Mouse (Mus musculus): ENCODE results near the gene Azgp1. TPM values are rescaled to one million over a fixed set of nuclear protein-coding genes. Genes with fewer than 3 reads are reported as not detected.
"Not testable (repeated sequence)": the region's sequence is repeated elsewhere in the genome, so short reads cannot be mapped to it uniquely, and the experiment has no call there.

Azgp1 gene
- polyA plus RNA-seq, 1 experiment from 2014 or later = not detected

GRCm38 (mm10) chr5:137973738-137974137 lies 7.6 kb upstream of the Azgp1 start:
- 51% methylated on average over 3 of the region's 3 CpGs for WGBS
- H3K4me1 ChIP-seq (replicated peaks) = 0 out of 2 replicates have a peak, but pooled peaks cover 2% of the 10 kb centered on the region
- no peaks in the 10 kb centered on the region for H3K9me3 ChIP-seq
- no peak overlapping the region for H3K4me3 ChIP-seq (replicated peaks)
- H3K27ac ChIP-seq = no peak overlapping the region
- no peak overlapping the region for H3K4me2 ChIP-seq
- no peaks in the 10 kb centered on the region for H3K36me3 ChIP-seq
- no peak overlapping the region for H3K9ac ChIP-seq (replicated peaks)
- no peaks in the 10 kb centered on the region for H3K27me3 ChIP-seq
- no peak for ATAC-seq (ENCODE audit: insufficient number of reproducible peaks, insufficient read depth, low FRiP score, low TSS enrichment, low read depth)

- no peaks in the 10 kb centered on the region for H3K9me3 ChIP-seq
- H3K27me3 ChIP-seq = no peaks in the 10 kb centered on the region
- H3K9ac ChIP-seq (replicated peaks) = no peak overlapping the region
- no peak overlapping the region for H3K4me3 ChIP-seq (replicated peaks)
- no peaks in the 10 kb centered on the region for H3K36me3 ChIP-seq
- H3K27ac ChIP-seq = no peak overlapping the region
- ATAC-seq (ENCODE audit: insufficient number of reproducible peaks, insufficient read depth, low FRiP score, low TSS enrichment, low read depth) = no peak
- no peak overlapping the region for H3K4me2 ChIP-seq
- H3K4me1 ChIP-seq (replicated peaks) = 0 out of 2 replicates have a peak, but pooled peaks cover 2% of the 10 kb centered on the region
- 67% methylated on average over 3 of the region's 3 CpGs for WGBS
These were observed 6.6 kb upstream of the Azgp1 start for GRCm38 (mm10) chr5:137974724-137975123.

DNA sequence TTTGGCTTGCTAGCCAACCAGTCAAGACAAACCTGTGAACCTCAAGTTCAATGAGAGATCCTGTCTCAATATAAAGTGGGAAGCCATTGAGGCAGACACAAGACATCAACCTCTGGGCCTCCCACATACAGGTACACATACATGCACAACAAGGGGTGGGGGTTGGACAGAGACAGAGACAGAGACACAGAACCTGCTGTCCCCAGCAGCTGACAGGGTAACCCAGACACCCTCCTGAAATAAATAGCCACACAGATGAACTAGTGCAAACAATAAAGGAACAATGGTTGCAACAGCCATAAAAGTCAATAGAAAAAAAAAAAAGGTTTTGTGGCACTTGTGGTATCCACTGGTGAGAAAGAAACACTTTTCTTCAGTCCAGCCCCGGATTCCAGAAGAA lies 5.9 kb upstream of the Azgp1 start:
- Histone ChIP-seq H3K9ac (replicated peaks) (no peak overlapping the region), H3K9me3 (no peaks in the 10 kb centered on the region), H3K36me3 (no peaks in the 10 kb centered on the region), H3K4me1 (replicated peaks) (0 out of 2 replicates have a peak, but pooled peaks cover 2% of the 10 kb centered on the region), H3K4me3 (replicated peaks) (no peak overlapping the region), H3K27me3 (no peaks in the 10 kb centered on the region), H3K4me2 (no peak overlapping the region), H3K27ac (no peak overlapping the region)
- 60% methylated on average over 1 of the region's 1 CpGs for WGBS
- no peak for ATAC-seq (ENCODE audit: insufficient number of reproducible peaks, insufficient read depth, low FRiP score, low TSS enrichment, low read depth)

DNA sequence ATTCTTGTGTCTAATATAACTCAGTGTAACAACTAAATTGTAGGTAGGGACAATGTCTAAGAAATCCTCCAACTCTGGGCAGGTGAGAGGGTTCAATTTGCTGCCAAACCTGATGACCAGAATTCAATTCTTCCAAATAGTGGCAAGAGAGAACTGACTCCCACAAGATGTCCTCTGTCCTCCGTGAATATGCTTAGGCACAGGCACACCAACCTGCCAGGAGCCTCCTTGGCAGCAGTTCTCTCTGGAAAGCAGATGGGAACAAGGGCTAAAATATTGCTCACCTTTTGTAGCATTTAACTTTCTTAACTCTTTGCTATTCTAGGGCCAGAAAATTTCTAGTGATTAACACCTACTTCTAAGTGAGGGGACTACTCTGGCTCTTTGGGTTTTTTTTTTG lies 4.0 kb upstream of the Azgp1 start:
- no peak for ATAC-seq (ENCODE audit: insufficient number of reproducible peaks, insufficient read depth, low FRiP score, low TSS enrichment, low read depth)
- Histone ChIP-seq H3K9ac (replicated peaks) (no peak overlapping the region), H3K9me3 (no peaks in the 10 kb centered on the region), H3K27me3 (no peaks in the 10 kb centered on the region; the same call in 1 of the 2 replicates), H3K27ac (no peak overlapping the region), H3K4me1 (replicated peaks) (0 out of 2 replicates have a peak, but pooled peaks cover 2% of the 10 kb centered on the region), H3K4me2 (no peak overlapping the region), H3K4me3 (replicated peaks) (no peak overlapping the region), H3K36me3 (no peaks in the 10 kb centered on the region)
- 48% methylated on average over 1 of the region's 1 CpGs for WGBS

GRCm38 (mm10) chr5:137979081-137979480 lies 2.2 kb upstream of the Azgp1 start:
- no peak for ATAC-seq (ENCODE audit: insufficient number of reproducible peaks, insufficient read depth, low FRiP score, low TSS enrichment, low read depth)
- WGBS = 68% methylated on average over 2 of the region's 2 CpGs

GRCm38 (mm10) chr5:137986351-137986750 lies 5.0 kb downstream of the Azgp1 start:
- H3K4me1 ChIP-seq (replicated peaks) = no peaks in the 10 kb centered on the region
- ATAC-seq (ENCODE audit: insufficient number of reproducible peaks, insufficient read depth, low FRiP score, low TSS enrichment, low read depth) = no peak
- H3K4me2 ChIP-seq = no peak overlapping the region
- no peaks in the 10 kb centered on the region for H3K36me3 ChIP-seq
- no peak overlapping the region for H3K27ac ChIP-seq
- no peak overlapping the region for H3K4me3 ChIP-seq (replicated peaks)
- no peaks in the 10 kb centered on the region for H3K9me3 ChIP-seq
- no peaks in the 10 kb centered on the region; the same call in 1 of the 2 replicates for H3K27me3 ChIP-seq
- 66% methylated on average over 1 of the region's 1 CpGs for WGBS
- H3K9ac ChIP-seq (replicated peaks) = no peak overlapping the region

More at GRCm38 (mm10) chr5:137979081-137979480, 2.2 kb upstream of the Azgp1 start:
- Histone ChIP-seq H3K27ac (no peak overlapping the region), H3K4me2 (no peak overlapping the region), H3K36me3 (no peaks in the 10 kb centered on the region), H3K27me3 (no peaks in the 10 kb centered on the region; the same call in 1 of the 2 replicates), H3K9me3 (no peaks in the 10 kb centered on the region), H3K4me3 (replicated peaks) (no peak overlapping the region), H3K4me1 (replicated peaks) (0 out of 2 replicates have a peak, but pooled peaks cover 2% of the 10 kb centered on the region), H3K9ac (replicated peaks) (no peak overlapping the region)

DNA sequence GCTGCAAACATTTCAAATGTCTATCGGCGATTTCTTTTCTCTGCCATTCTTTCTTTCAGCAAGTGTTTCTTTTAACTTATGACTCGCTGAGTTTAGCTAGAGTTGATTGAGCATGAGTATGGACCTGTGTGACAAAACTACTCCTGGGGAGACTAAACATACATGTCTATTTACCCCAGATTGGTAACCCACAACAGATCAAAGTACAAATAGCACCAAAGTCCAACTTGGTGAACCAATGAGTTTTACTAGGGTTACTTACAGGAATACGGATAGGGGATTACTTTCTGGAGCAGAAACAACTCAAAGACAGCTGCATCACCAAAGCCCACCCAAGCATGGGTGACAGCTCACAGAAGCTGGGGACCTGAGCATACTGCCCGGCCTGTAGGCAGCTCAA lies 28.1 kb downstream of the Azgp1 start:
- no peaks in the 10 kb centered on the region for H3K27me3 ChIP-seq
- no peak overlapping the region for H3K27ac ChIP-seq
- no peaks in the 10 kb centered on the region for H3K36me3 ChIP-seq
- H3K9me3 ChIP-seq = peaks cover 7% of the 10 kb centered on the region
- H3K4me2 ChIP-seq = no peak overlapping the region
- H3K4me3 ChIP-seq (replicated peaks) = no peak overlapping the region
- 89% methylated on average over 5 of the region's 5 CpGs for WGBS
- H3K9ac ChIP-seq (replicated peaks) = no peak overlapping the region
- H3K4me1 ChIP-seq (replicated peaks) = no peaks in the 10 kb centered on the region
- ATAC-seq (ENCODE audit: insufficient number of reproducible peaks, insufficient read depth, low FRiP score, low TSS enrichment, low read depth) = no peak

DNA sequence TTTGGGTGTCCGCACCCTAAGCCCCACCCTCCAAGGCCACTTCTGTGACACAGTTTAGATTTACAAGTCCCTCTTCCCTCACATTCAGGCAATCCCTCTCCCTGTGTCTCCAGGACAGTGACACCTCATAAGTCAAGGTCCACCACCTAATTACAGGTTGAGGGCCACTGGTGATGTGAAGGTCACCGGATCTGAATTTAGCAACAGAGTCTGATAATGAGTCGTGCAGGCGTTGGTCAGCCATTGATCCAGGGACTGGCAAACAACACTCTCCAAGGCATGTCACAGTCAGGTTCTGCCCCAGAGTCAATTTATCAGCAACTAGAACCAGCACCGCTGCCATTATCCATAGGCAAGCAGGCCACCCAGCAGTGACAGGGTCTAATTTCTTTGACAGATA lies 31.1 kb downstream of the Azgp1 start:
- no peak overlapping the region for H3K4me2 ChIP-seq
- H3K27ac ChIP-seq = no peak overlapping the region
- 86% methylated on average over 5 of the region's 5 CpGs for WGBS

GRCm38 (mm10) chr5:138016530-138016929 lies 35.2 kb downstream of the Azgp1 start:
- no peaks in the 10 kb centered on the region for H3K36me3 ChIP-seq
- no peaks in the 10 kb centered on the region for H3K9me3 ChIP-seq
- H3K4me3 ChIP-seq (replicated peaks) = no peak overlapping the region
- no peak overlapping the region for H3K27ac ChIP-seq
- ATAC-seq (ENCODE audit: insufficient number of reproducible peaks, insufficient read depth, low FRiP score, low TSS enrichment, low read depth) = no peak
- H3K4me1 ChIP-seq (replicated peaks) = no peaks in the 10 kb centered on the region
- WGBS = 95% methylated on average over 2 of the region's 2 CpGs
- H3K9ac ChIP-seq (replicated peaks) = no peak overlapping the region
- no peak overlapping the region for H3K4me2 ChIP-seq
- no peaks in the 10 kb centered on the region for H3K27me3 ChIP-seq

More for the DNA sequence above, 31.1 kb downstream of the Azgp1 start:
- H3K9ac ChIP-seq (replicated peaks) = no peak overlapping the region
- no peaks in the 10 kb centered on the region for H3K27me3 ChIP-seq
- no peak overlapping the region for H3K4me3 ChIP-seq (replicated peaks)
- no peaks in the 10 kb centered on the region for H3K4me1 ChIP-seq (replicated peaks)
- H3K9me3 ChIP-seq = no peaks in the 10 kb centered on the region
- H3K36me3 ChIP-seq = no peaks in the 10 kb centered on the region
- ATAC-seq (ENCODE audit: insufficient number of reproducible peaks, insufficient read depth, low FRiP score, low TSS enrichment, low read depth) = no peak

- H3K4me3 ChIP-seq (replicated peaks) = no peak overlapping the region
- H3K27ac ChIP-seq = no peak overlapping the region
- no peak overlapping the region for H3K4me2 ChIP-seq
- H3K36me3 ChIP-seq = no peaks in the 10 kb centered on the region
- no peak for ATAC-seq (ENCODE audit: insufficient number of reproducible peaks, insufficient read depth, low FRiP score, low TSS enrichment, low read depth)
- no peaks in the 10 kb centered on the region for H3K4me1 ChIP-seq (replicated peaks)
- no peaks in the 10 kb centered on the region for H3K9me3 ChIP-seq
- no peaks in the 10 kb centered on the region for H3K27me3 ChIP-seq
- no peak overlapping the region for H3K9ac ChIP-seq (replicated peaks)
These were observed 35.7 kb downstream of the Azgp1 start for GRCm38 (mm10) chr5:138016997-138017396.

- not testable (repeated sequence) for H3K9me3 ChIP-seq; H3K4me2 ChIP-seq; H3K4me3 ChIP-seq (replicated peaks); H3K9ac ChIP-seq (replicated peaks); ATAC-seq (ENCODE audit: insufficient number of reproducible peaks, insufficient read depth, low FRiP score, low TSS enrichment, low read depth); H3K27me3 ChIP-seq; H3K36me3 ChIP-seq; H3K4me1 ChIP-seq (replicated peaks); H3K27ac ChIP-seq
- WGBS = 84% methylated on average over 4 of the region's 4 CpGs
These were observed 38.3 kb downstream of the Azgp1 start for GRCm38 (mm10) chr5:138019577-138019976.

DNA sequence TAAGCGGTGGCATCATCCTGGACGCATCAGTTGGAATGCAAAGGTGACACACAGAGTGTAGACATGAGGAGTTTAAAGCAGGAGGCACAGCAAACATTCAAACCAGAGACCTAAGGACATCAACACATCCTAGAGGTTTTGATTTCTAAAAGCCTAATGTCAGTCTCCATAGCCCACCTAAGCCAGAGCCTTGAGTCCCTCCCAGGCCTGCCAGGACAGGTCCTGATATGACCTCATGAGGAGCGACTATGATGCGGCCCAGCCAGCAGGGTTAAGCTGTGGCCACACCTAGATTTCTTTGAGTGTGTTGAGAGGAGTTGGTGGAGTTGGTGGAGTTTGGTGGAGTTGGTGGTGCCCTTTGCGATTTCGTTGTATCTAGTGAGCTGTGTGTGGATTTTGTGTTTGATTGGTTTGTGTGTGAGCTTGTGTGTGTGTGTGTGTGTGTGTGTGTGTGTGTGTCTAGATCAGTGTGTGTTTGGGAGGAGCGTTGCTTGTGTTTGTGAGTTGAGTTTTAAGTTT lies 39.7 kb downstream of the Azgp1 start, which contains the start of the genes Smok3a and Smok3b:
Smok3a (plus strand) TSS at position 301 of the 519 bp plus-strand sequence.
Smok3b (plus strand) TSS at position 469 of the 519 bp plus-strand sequence.
- not testable (repeated sequence) for H3K4me3 ChIP-seq (replicated peaks); ATAC-seq (ENCODE audit: insufficient number of reproducible peaks, insufficient read depth, low FRiP score, low TSS enrichment, low read depth); H3K4me2 ChIP-seq; H3K27me3 ChIP-seq; H3K36me3 ChIP-seq; H3K4me1 ChIP-seq (replicated peaks); H3K27ac ChIP-seq; H3K9ac ChIP-seq (replicated peaks); H3K9me3 ChIP-seq
- WGBS = 95% methylated on average over 4 of the region's 7 CpGs

All from limb, embryonic 12.5 days (tissue).